Mouse (Mus musculus): ENCODE data around the gene Cutc.

DNA sequence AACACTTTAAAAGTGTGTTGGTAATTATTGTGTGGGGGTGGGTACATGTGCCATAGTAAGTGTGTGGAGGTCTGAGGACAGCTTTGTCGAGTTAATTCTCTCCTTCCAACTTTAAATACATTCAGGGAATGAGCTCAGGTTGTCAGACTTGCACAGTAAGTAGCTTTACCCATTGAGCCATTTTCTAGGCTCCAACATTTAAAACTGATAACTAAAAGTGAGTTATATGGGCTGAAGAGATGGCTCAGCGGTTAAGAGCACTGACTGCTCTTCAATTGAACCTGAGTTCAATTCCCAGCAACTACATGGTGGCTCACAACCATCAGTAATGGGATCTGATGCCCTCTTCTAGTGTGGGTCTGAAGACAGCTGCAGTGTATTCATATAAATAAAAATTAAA lies 1.4 kb downstream of the Cutc start:
- TF ChIP-seq CTCF (conservative IDR thresholded peaks at IDR 0.05 in 1 of 2, IDR thresholded peaks at IDR 0.05 in 1 of 2; ENCODE audit: low read depth in 2 of 2, low read length in 2 of 2) (no peak), HCFC1 (IDR thresholded peaks at IDR 0.05; ENCODE audit: low read depth, low read length) (no peak), UBTF (IDR thresholded peaks at IDR 0.05; ENCODE audit: low read depth, low read length) (no peak)

Measured in CH12.LX (cell line).